Comparison of ENCODE assay signal across 9 mouse cellular contexts in genomic region chr19:33223766-33224165, GRCm38 (mm10).
A peak's percentile ranks its signal among the peaks of the same experiment; 100 is the strongest.
DNase-seq lines count a peak whose midpoint lies in the region; ATAC-seq and TF ChIP-seq lines count a peak whose summit lies in the region.
"Had no signal": no experiment of that assay in that cellular context is flagged by ENCODE, and none has a peak within 500 bp of the region (broad histone marks: within the 10 kb centered on the region; RNA-seq: fewer than 3 reads in every experiment).

No protein-coding gene starts in this region.

- no peaks in the 10 kb centered on the region for H3K36me3 ChIP-seq in hindbrain, embryonic 15.5 days
- H3K36me3 ChIP-seq in hindbrain, embryonic 11.5 days (ENCODE audit: control insufficient read depth, insufficient read depth, low read length): no peaks in the 10 kb centered on the region
- no peaks in the 10 kb centered on the region for H3K36me3 ChIP-seq in spleen, adult 2 months (ENCODE audit: control insufficient read depth, insufficient read depth, low read length)
- H3K36me3 ChIP-seq in intestine, embryonic 15.5 days: no peaks in the 10 kb centered on the region
- H3K36me3 ChIP-seq in small intestine, adult 2 months (ENCODE audit: control insufficient read depth, insufficient read depth, low read length): no peaks in the 10 kb centered on the region
- H3K36me3 ChIP-seq: G1E had no signal

- peaks cover 20% of the 10 kb centered on the region for H3K4me1 ChIP-seq in hindbrain, embryonic 15.5 days (replicated peaks)
- H3K4me1 ChIP-seq in hindbrain, embryonic 11.5 days (replicated peaks; ENCODE audit: control insufficient read depth, insufficient read depth, low read length): no peaks in the 10 kb centered on the region
- peaks cover 29% of the 10 kb centered on the region; the same call in 1 of the 2 replicates for H3K4me1 ChIP-seq in spleen, adult 2 months (ENCODE audit: control insufficient read depth, insufficient read depth, insufficient read length)
- H3K4me1 ChIP-seq in intestine, embryonic 15.5 days (replicated peaks): peaks cover 22% of the 10 kb centered on the region
- peaks cover 8% of the 10 kb centered on the region for H3K4me1 ChIP-seq in small intestine, adult 2 months (ENCODE audit: control insufficient read depth, insufficient read depth, insufficient read length, low read length)

- H3K4me2 ChIP-seq in hindbrain, embryonic 15.5 days: peak overlapping the region; percentile 33
- no peak overlapping the region for H3K4me2 ChIP-seq in hindbrain, embryonic 11.5 days (replicated peaks; ENCODE audit: low read depth, low read length)
- H3K4me2 ChIP-seq in intestine, embryonic 15.5 days (replicated peaks): no peak overlapping the region

- DNase-seq in hindbrain, embryonic 11.5 days (ENCODE audit: low spot score): no peak
- no peak for DNase-seq in spleen, adult 2 months (ENCODE audit: low read depth in 1 of 2, low spot score in 2 of 2)
- no peak for DNase-seq in spleen, postnatal 36 days (ENCODE audit: low spot score in 2 of 2)
- DNase-seq in thymus, postnatal 25 days: no peak
- no peak for DNase-seq in gastrocnemius, postnatal 25 days

- no peak for TF ChIP-seq POLR2A in spleen, adult 2 months (IDR thresholded peaks at IDR 0.05; ENCODE audit: low read depth, low read length)
- TF ChIP-seq POLR2A in small intestine, adult 2 months (IDR thresholded peaks at IDR 0.05; ENCODE audit: low read depth, low read length): no peak

- no peak overlapping the region for H3K27ac ChIP-seq in hindbrain, embryonic 15.5 days (replicated peaks)
- no peak overlapping the region for H3K27ac ChIP-seq in hindbrain, embryonic 11.5 days (ENCODE audit: low read depth, low read length)
- H3K27ac ChIP-seq in spleen, adult 2 months (ENCODE audit: insufficient read depth, low read length): peak overlapping the region; percentile 77
- H3K27ac ChIP-seq in intestine, embryonic 15.5 days: peak overlapping the region; percentile 44; the same call in 1 of the 2 replicates
- H3K27ac ChIP-seq in small intestine, adult 2 months (ENCODE audit: insufficient read depth, low read depth, low read length): peak overlapping the region; percentile 57

- no peak for TF ChIP-seq CTCF in spleen, adult 2 months (IDR thresholded peaks at IDR 0.05; ENCODE audit: extremely low read depth, insufficient read depth, insufficient read length, insufficient replicate concordance)
- no peak for TF ChIP-seq CTCF in small intestine, adult 2 months (IDR thresholded peaks at IDR 0.05; ENCODE audit: extremely low read depth, insufficient read length, insufficient replicate concordance, low read depth, low read length)

- peak overlapping the region; percentile 0; the same call in 1 of the 2 replicates for H3K4me3 ChIP-seq in hindbrain, embryonic 15.5 days
- H3K4me3 ChIP-seq in hindbrain, embryonic 11.5 days (ENCODE audit: low read depth, low read length): no peak overlapping the region
- no peak overlapping the region for H3K4me3 ChIP-seq in spleen, adult 2 months (ENCODE audit: extremely low read depth, insufficient read depth, insufficient read length)
- no peak overlapping the region for H3K4me3 ChIP-seq in intestine, embryonic 15.5 days (replicated peaks)
- H3K4me3 ChIP-seq in small intestine, adult 2 months (ENCODE audit: low read depth, low read length): no peak overlapping the region

- H3K9ac ChIP-seq in hindbrain, embryonic 15.5 days: no peak overlapping the region
- H3K9ac ChIP-seq in hindbrain, embryonic 11.5 days (ENCODE audit: low read depth, low read length): no peak overlapping the region
- no peak overlapping the region for H3K9ac ChIP-seq in intestine, embryonic 15.5 days

- 58% methylated on average over 5 of the region's 5 CpGs for WGBS in hindbrain, embryonic 15.5 days
- WGBS in hindbrain, embryonic 11.5 days: 74% methylated on average over 5 of the region's 5 CpGs
- WGBS in spleen, adult 2 months: 28% methylated on average over 5 of the region's 5 CpGs
- 57% methylated on average over 5 of the region's 5 CpGs for WGBS in intestine, embryonic 15.5 days
- WGBS in small intestine, adult 2 months: 34% methylated on average over 5 of the region's 5 CpGs

- H3K27me3 ChIP-seq in hindbrain, embryonic 15.5 days: no peaks in the 10 kb centered on the region
- no peaks in the 10 kb centered on the region for H3K27me3 ChIP-seq in hindbrain, embryonic 11.5 days (ENCODE audit: control insufficient read depth, insufficient read depth, low read length)
- H3K27me3 ChIP-seq in spleen, adult 2 months (ENCODE audit: control insufficient read depth, insufficient read depth, low read length): no peaks in the 10 kb centered on the region
- no peaks in the 10 kb centered on the region for H3K27me3 ChIP-seq in intestine, embryonic 15.5 days (replicated peaks)
- H3K27me3 ChIP-seq in small intestine, adult 2 months (ENCODE audit: control insufficient read depth, insufficient read depth, low read length): no peaks in the 10 kb centered on the region

- no peak for ATAC-seq in hindbrain, embryonic 15.5 days (ENCODE audit: low FRiP score, low read depth)
- no peak for ATAC-seq in hindbrain, embryonic 11.5 days (ENCODE audit: low FRiP score)
- ATAC-seq in intestine, embryonic 15.5 days: no peak

- no peaks in the 10 kb centered on the region for H3K9me3 ChIP-seq in hindbrain, embryonic 15.5 days
- no peaks in the 10 kb centered on the region for H3K9me3 ChIP-seq in hindbrain, embryonic 11.5 days (ENCODE audit: control insufficient read depth, low read length)
- no peaks in the 10 kb centered on the region for H3K9me3 ChIP-seq in intestine, embryonic 15.5 days
- H3K9me3 ChIP-seq: G1E had no signal

Comparison
In these comparisons a context has a peak if more than half of its experiments do, and no peak if none do; other contexts are left out.
1. H3K27ac ChIP-seq: peak in spleen, adult 2 months (single experiment), intestine, embryonic 15.5 days (single experiment) and small intestine, adult 2 months (single experiment); none in hindbrain, embryonic 15.5 days (single experiment) and hindbrain, embryonic 11.5 days (single experiment).